Mouse (Mus musculus) G1E-ER4 (cell line): Measurements from ENCODE around the gene Scgb2b21. TPM values are rescaled to one million over a fixed set of nuclear protein-coding genes. Genes with fewer than 3 reads are reported as not detected.

Source experiments
- GATA1 ChIP-seq: IDR thresholded peaks from one replicate; pipeline ENCODE4 v1.8.0; 2012; ENCODE audit warnings: low read length, inconsistent platforms
- polyA plus RNA-seq: library from polyadenylated mRNA; stranded (reverse); fragments of >175 nt; gene quantifications from 2 replicates; pipeline ENCODE4 v1.2.3, GENCODE M21; 2012

Gene Scgb2b21
- polyA plus RNA-seq, result not detected in 2 replicates

- TF ChIP-seq GATA1, result no peak
Observed at GRCm38 (mm10) chr7:33520358-33520757, at the start of gene Scgb2b21. Gene Scgb2b21, minus strand, starts transcription at chr7:33520458.

Other genes starting within 250 kb of the Scgb2b21 start
- gene Scgb2b19, start 240.1 kb downstream of the Scgb2b21 start, polyA plus RNA-seq, result not detected in 2 replicates
- not detected in 2 replicates for gene Scgb1b19, start 233.2 kb downstream of the Scgb2b21 start, polyA plus RNA-seq
- not detected in 2 replicates for gene Scgb2b20, start 154.1 kb downstream of the Scgb2b21 start, polyA plus RNA-seq
- not detected in 2 replicates for gene Scgb1b20, start 147.2 kb downstream of the Scgb2b21 start, polyA plus RNA-seq
- not detected in 2 replicates for gene Scgb2b24, start 218.9 kb upstream of the Scgb2b21 start, polyA plus RNA-seq
- gene Scgb1b24, start 223.3 kb upstream of the Scgb2b21 start, polyA plus RNA-seq, result not detected in 2 replicates